8 mouse cellular contexts compared by ENCODE assay signal in the genomic region with DNA sequence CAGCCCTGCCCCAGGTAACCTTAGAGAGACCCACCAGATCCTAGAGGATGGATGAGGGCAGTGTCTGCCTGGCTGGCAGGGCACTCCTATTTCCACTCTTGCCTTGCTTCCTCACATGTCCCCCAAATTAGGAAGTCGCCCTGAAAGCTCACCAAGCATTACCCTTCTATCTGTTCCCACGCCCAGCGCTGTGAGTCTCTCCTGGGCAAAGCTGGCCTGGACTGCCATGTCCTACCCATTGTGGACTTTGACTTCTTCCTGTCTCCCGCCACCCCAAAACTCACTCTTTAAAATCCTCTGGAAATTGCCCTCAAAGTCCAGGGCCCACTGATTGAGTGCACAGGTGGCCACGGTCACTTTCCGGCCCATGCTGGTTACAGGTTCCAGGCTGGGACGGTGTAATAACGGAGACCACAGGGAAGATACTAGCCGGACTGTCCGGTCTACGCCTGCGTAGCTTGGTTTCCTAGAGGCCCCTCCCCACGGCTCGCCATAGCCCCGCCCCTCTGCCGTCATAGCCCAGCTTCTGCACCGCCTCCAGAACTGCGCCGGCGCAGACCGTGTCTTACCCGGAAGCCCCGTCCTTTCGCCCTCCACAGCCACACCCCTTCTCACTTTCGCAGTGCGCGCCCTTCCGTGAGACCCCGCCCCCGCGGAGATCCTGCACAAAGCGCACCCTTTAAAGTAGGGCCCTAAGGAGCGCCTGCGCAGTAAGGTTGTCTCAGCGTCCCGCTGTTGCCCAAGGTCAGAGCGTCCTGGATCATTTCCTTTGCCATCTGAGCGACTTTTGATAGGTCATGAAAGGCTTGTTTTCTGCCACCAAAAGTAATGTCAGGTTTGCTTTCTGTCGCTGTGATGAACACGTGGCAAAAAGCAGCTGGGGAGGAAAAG. TPM values are rescaled to one million over a fixed set of nuclear protein-coding genes. Genes with fewer than 3 reads are reported as not detected.
A peak's percentile ranks its signal among the peaks of the same experiment; 100 is the strongest.
DNase-seq lines count a peak whose midpoint lies in the region; ATAC-seq lines count a peak whose summit lies in the region.

Nadsyn1 (minus strand) TSS at position 475 of the 891 bp plus-strand sequence.
Dhcr7 (plus strand) TSS at position 771 of the 891 bp plus-strand sequence.

- H3K36me3 ChIP-seq in megakaryocyte, embryonic 14.5 days (replicated peaks; ENCODE audit: low read length), result peaks cover 22% of the 10 kb centered on the region

- peak within 1 kb of the TSS; percentile 97 for H3K4me3 ChIP-seq in megakaryocyte, embryonic 14.5 days (replicated peaks)

- peak; percentile 99 for DNase-seq in ZHBTc4 (ENCODE audit: low read depth, low spot score)
- DNase-seq in gastrocnemius, adult 8-10 months (ENCODE audit: low spot score in 2 of 2), result peak; percentile 99
- DNase-seq in hindlimb bud, embryonic 11.5 days (ENCODE audit: extremely low spot score, low read depth, low spot score), result peak; percentile 88
- DNase-seq in left cerebral cortex, adult 8-10 months (ENCODE audit: low spot score in 2 of 2), result peak; percentile 91 to 99
- peak; percentile 99 to 100 for DNase-seq in right cerebral cortex, postnatal 10 days (ENCODE audit: low spot score in 2 of 2)
- peak; percentile 99 for DNase-seq in urinary bladder, postnatal 25 days (ENCODE audit: low spot score)

- no peaks in the 10 kb centered on the region for H3K9me3 ChIP-seq in megakaryocyte, embryonic 14.5 days

- H3K27me3 ChIP-seq in megakaryocyte, embryonic 14.5 days (replicated peaks), result no peaks in the 10 kb centered on the region

- H3K4me1 ChIP-seq in megakaryocyte, embryonic 14.5 days, result peaks cover 44% of the 10 kb centered on the region

- ATAC-seq in common myeloid progenitor, adult 5-6 weeks (replicated peaks; ENCODE audit: low read depth, poor library complexity, severe bottlenecking), result peak; percentile 99

RNA-seq across cellular contexts. Expression of gene Nadsyn1, which starts in this region (rescaled TPM):
- total RNA-seq in common myeloid progenitor, adult 5-6 weeks (2017), result 8.3 and 13.6 TPM in 2 replicates
- total RNA-seq in gastrocnemius, adult 8-10 months (2022), result 1 to 10 TPM; 2.5 to 3.6 (median 2.8) TPM
- total RNA-seq in left cerebral cortex, adult 8-10 months (2022), result 1 to 10 TPM; 5.4 to 7.8 (median 5.7) TPM
- polyA plus RNA-seq in megakaryocyte, embryonic 14.5 days (2012; ENCODE audit: insufficient read depth, low replicate concordance), result 1.4 TPM in 1 of 2 replicates, not detected in the other

RNA-seq across cellular contexts. Expression of gene Dhcr7, which starts in this region (rescaled TPM):
- total RNA-seq in common myeloid progenitor, adult 5-6 weeks (2017), result 11.7 and 25.1 TPM in 2 replicates
- total RNA-seq in gastrocnemius, adult 8-10 months (2022), result 1 to 10 TPM; 3.8 to 8.2 (median 4.7) TPM
- total RNA-seq in left cerebral cortex, adult 8-10 months (2022), result 10 to 100 TPM; 37.6 to 43.0 (median 39.8) TPM
- 12.3 and 14.5 TPM in 2 replicates for polyA plus RNA-seq in megakaryocyte, embryonic 14.5 days (2012; ENCODE audit: insufficient read depth, low replicate concordance)

Comparison
In these comparisons a context has a peak if more than half of its experiments do, and no peak if none do; other contexts are left out.
1. Peak in every context shown above with its lines: DNase-seq, ATAC-seq and H3K4me3 ChIP-seq.